9 mouse cellular contexts compared by ENCODE assay signal in genomic region chr19:7172051-7172866, GRCm38 (mm10). TPM values are rescaled to one million over a fixed set of nuclear protein-coding genes. Genes with fewer than 3 reads are reported as not detected.
A peak's percentile ranks its signal among the peaks of the same experiment; 100 is the strongest.
DNase-seq lines count a peak whose midpoint lies in the region; ATAC-seq lines count a peak whose summit lies in the region.
"Had no signal": no experiment of that assay in that cellular context is flagged by ENCODE, and none has a peak within 500 bp of the region (broad histone marks: within the 10 kb centered on the region; RNA-seq: fewer than 3 reads in every experiment).

No protein-coding gene starts in this region.

- H3K4me3 ChIP-seq in hindbrain, embryonic 12.5 days: no peak overlapping the region
- peak overlapping the region; percentile 37 for H3K4me3 ChIP-seq in midbrain, embryonic 10.5 days
- H3K4me3 ChIP-seq: liver, embryonic 15.5 days had no signal

- H3K27ac ChIP-seq in hindbrain, embryonic 12.5 days: peak overlapping the region; percentile 72
- peak overlapping the region; percentile 88 for H3K27ac ChIP-seq in midbrain, embryonic 10.5 days (replicated peaks)
- H3K27ac ChIP-seq: liver, embryonic 15.5 days had no signal

- peak; percentile 35 for DNase-seq in Muller cell, postnatal 12 days (ENCODE audit: inconsistent ontology term)
- DNase-seq in left cerebral cortex, postnatal 10 days (ENCODE audit: extremely low spot score in 1 of 2, low spot score in 2 of 2): peak; percentile 61 to 82
- DNase-seq in midbrain, embryonic 10.5 days (ENCODE audit: low spot score): peak; percentile 88
- DNase-seq in telencephalon, adult 2 months (ENCODE audit: low read depth, low spot score): peak; percentile 60
- DNase-seq in urinary bladder, postnatal 25 days (ENCODE audit: low spot score): no peak

- H3K27me3 ChIP-seq in hindbrain, embryonic 12.5 days: peaks cover 31% of the 10 kb centered on the region
- H3K27me3 ChIP-seq in midbrain, embryonic 10.5 days (ENCODE audit: low read depth, poor library complexity, severe bottlenecking): peaks cover 72% of the 10 kb centered on the region

- ATAC-seq in common myeloid progenitor, adult 5-6 weeks (replicated peaks; ENCODE audit: low read depth, poor library complexity, severe bottlenecking): 0 out of 2 replicates have a peak, but pooled peaks have one; percentile 25
- ATAC-seq in hindbrain, embryonic 12.5 days (ENCODE audit: low FRiP score): peak; percentile 93
- ATAC-seq in megakaryocyte, adult 5-6 weeks (ENCODE audit: poor library complexity, severe bottlenecking): no peak

- H3K9ac ChIP-seq in hindbrain, embryonic 12.5 days: no peak overlapping the region; the same call in 1 of the 2 replicates
- H3K9ac ChIP-seq: liver, embryonic 15.5 days had no signal

- H3K4me2 ChIP-seq in hindbrain, embryonic 12.5 days (replicated peaks): peak overlapping the region; percentile 9; the same call in 1 of the 2 replicates
- H3K4me2 ChIP-seq: liver, embryonic 15.5 days had no signal

- H3K9me3 ChIP-seq in hindbrain, embryonic 12.5 days (replicated peaks): no peaks in the 10 kb centered on the region
- H3K9me3 ChIP-seq in midbrain, embryonic 10.5 days (replicated peaks): no peaks in the 10 kb centered on the region
- H3K9me3 ChIP-seq: liver, embryonic 15.5 days had no signal

- intact Hi-C loops in left cerebral cortex, postnatal 10 days (cut with DNase I): no loop called here

- no peaks in the 10 kb centered on the region for H3K36me3 ChIP-seq in hindbrain, embryonic 12.5 days
- no peaks in the 10 kb centered on the region for H3K36me3 ChIP-seq in midbrain, embryonic 10.5 days
- H3K36me3 ChIP-seq: liver, embryonic 15.5 days had no signal

- peaks cover 42% of the 10 kb centered on the region for H3K4me1 ChIP-seq in hindbrain, embryonic 12.5 days
- peaks cover 60% of the 10 kb centered on the region for H3K4me1 ChIP-seq in midbrain, embryonic 10.5 days

- WGBS in hindbrain, embryonic 12.5 days: 13% methylated on average over 13 of the region's 13 CpGs
- 18% methylated on average over 13 of the region's 13 CpGs for WGBS in midbrain, embryonic 10.5 days

RNA-seq across cellular contexts. Expression of gene Otub1, which starts 33.9 kb away (rescaled TPM):
- total RNA-seq in common myeloid progenitor, adult 5-6 weeks (2017): 68.3 and 73.2 TPM in 2 replicates
- polyA plus RNA-seq in hindbrain, embryonic 12.5 days (2016; fragmentation: Nextera tagmentation; extraction: Ambion mirVana): 217 and 218 TPM in 2 replicates
- 100 to 1,000 TPM; 222 to 235 TPM for total RNA-seq in left cerebral cortex, postnatal 10 days (2021)
- 274 and 293 TPM in 2 replicates for polyA plus RNA-seq in midbrain, embryonic 10.5 days (2016; fragmentation: Nextera tagmentation; extraction: Ambion mirVana)
- total RNA-seq in megakaryocyte, adult 5-6 weeks (2015): 33.6 and 40.7 TPM in 2 replicates
- 76.2 and 81.8 TPM in 2 replicates for total RNA-seq in megakaryocyte, adult 5-6 weeks (2017)

RNA-seq across cellular contexts. Expression of gene Cox8a, which starts 45.2 kb away (rescaled TPM):
- 385 and 388 TPM in 2 replicates for total RNA-seq in common myeloid progenitor, adult 5-6 weeks (2017)
- polyA plus RNA-seq in hindbrain, embryonic 12.5 days (2016; fragmentation: Nextera tagmentation; extraction: Ambion mirVana): 715 and 817 TPM in 2 replicates
- total RNA-seq in left cerebral cortex, postnatal 10 days (2021): 100 to 1,000 TPM; 855 to 924 TPM
- 895 and 900 TPM in 2 replicates for polyA plus RNA-seq in midbrain, embryonic 10.5 days (2016; fragmentation: Nextera tagmentation; extraction: Ambion mirVana)
- 493 and 496 TPM in 2 replicates for total RNA-seq in megakaryocyte, adult 5-6 weeks (2015)
- 661 and 699 TPM in 2 replicates for total RNA-seq in megakaryocyte, adult 5-6 weeks (2017)
